Mouse (Mus musculus): Measurements from ENCODE around the gene Svep1.

Gene Svep1

GRCm38 (mm10) chr4:58085340-58085739 is 121.3 kb downstream of the Svep1 start:
- peak; percentile 43 for DNase-seq (ENCODE audit: low read depth, low spot score)

DNA sequence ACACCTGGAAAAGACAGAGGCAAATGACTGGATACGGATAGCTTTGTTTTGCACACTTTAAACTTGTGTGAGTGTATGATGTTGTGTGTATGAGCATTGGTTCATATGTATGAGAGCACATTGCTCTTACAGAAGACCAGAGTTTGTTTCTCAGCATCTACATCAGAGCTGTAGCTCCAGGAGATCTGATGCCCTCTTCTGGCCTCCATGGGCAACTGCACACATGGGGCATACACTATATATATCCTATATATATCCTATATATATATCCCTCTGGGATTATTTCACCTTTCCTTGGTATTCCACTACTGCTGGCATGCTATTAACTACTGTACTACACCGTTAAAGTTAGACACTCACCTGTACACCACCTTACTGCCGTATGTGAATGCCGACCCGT is 122.5 kb downstream of the Svep1 start:
- DNase-seq (ENCODE audit: low read depth, low spot score), result peak; percentile 49

GRCm38 (mm10) chr4:58082588-58082987 is 124.1 kb downstream of the Svep1 start:
- peak; percentile 71 for DNase-seq (ENCODE audit: low read depth, low spot score)

- DNase-seq (ENCODE audit: low read depth, low spot score), result peak; percentile 77
Observed at GRCm38 (mm10) chr4:58079631-58080030, 127.0 kb downstream of the Svep1 start.

DNA sequence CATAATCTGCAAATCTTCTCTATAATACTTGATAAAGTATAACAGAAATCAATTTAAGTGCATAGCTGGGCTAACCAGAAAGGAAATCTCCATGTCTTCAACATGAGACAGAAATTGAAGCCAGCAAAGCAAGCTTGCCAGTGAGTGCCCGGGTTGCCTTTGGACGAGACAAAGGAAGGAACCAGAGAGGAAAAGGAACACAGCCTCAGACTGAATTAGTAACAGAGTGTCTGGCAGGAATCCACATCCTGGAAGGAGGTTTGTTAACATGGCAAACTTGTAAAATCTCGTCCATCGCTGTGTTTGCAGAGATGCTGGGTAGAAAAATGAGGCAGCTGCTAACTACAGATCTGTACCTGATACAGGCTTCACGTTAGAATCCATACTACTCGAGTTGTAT is 128.7 kb downstream of the Svep1 start:
- DNase-seq (ENCODE audit: low read depth, low spot score), result no peak

DNA sequence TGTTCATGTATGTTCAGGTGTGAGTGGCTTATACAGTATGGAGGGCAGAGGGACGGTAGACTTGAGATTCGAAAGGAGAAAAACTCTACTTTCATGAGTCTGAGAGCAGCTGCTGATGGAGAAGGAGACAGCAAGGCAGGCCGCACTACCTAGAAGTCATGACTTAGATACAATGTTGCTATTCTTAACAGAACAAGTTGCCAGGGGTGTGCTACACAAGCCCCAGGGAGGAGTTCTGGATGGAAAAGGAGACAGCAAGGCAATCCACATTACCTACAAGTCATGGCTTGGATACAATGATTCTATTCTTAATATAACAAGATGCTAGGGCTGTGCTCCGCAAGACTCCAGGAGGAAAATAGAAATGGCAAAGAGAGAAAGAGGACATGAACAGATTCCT is 129.1 kb downstream of the Svep1 start:
- no peak for DNase-seq (ENCODE audit: low read depth, low spot score)

- peak; percentile 15 for DNase-seq (ENCODE audit: low read depth, low spot score)
Observed at GRCm38 (mm10) chr4:58072888-58073287, 133.8 kb downstream of the Svep1 start.

- DNase-seq (ENCODE audit: low read depth, low spot score), result no peak
Observed at GRCm38 (mm10) chr4:58068886-58069285, 137.8 kb downstream of the Svep1 start.

DNA sequence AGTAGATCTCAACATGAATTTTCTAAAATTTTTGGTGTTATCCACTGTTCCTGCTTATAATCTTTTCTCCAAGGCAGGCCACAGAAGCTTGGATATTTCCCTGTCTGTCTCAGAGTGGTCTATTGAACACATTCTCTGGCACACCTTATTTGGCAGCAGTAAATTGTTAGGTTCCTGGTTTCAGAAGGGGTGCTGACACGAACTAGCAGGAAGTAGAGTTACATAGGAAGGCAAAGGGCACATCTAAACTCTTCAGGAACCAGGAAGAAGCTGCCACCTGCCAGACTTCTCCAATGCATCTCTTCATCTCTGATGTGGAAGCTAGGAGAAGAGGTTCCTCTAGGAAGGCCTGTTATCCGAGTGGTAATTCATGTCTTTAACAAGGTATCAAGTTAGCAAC is 141.9 kb downstream of the Svep1 start:
- no peak for DNase-seq (ENCODE audit: low read depth, low spot score)

DNA sequence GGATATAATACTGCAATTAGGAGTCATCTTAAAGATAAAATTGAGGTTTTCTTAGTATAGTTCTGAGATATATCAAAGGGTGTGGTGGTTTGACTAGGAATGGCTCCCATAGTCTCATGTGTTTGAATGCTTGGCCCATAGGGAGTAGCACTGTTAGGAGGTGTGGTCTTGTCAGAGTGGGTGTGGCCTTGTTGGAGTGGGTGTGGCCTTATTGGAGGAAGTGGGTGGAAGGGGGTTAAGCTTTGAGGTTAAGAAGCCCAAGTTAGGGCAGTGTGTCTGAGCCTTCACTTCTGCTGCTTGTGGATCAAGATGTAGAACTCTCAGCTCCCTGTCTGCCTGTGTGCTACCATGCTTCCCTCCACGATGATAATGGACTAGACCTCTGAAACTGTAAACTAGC is 143.7 kb downstream of the Svep1 start:
- peak; percentile 33 for DNase-seq (ENCODE audit: low read depth, low spot score)

DNA sequence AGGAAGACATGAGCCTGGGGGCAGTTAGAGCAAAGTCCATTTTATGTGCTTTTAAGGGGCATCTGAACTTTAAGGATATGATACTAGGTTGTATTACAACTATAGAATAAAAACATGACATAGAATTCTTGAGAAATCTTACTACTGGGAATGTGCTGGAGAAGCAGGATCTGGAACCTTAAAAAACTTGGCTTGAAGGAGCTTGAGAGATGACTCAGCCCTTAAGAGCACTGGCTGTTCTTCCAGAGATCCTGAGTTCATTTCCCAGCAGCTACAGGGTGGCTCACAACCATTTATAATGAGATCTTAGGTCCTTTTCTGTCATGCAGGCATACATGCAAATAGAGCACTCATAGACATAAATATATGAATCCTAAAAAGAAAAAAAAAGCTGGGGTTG is 151.0 kb downstream of the Svep1 start:
- no peak for DNase-seq (ENCODE audit: low read depth, low spot score)

GRCm38 (mm10) chr4:58054441-58054840 is 152.2 kb downstream of the Svep1 start:
- no peak for DNase-seq (ENCODE audit: low read depth, low spot score)

DNA sequence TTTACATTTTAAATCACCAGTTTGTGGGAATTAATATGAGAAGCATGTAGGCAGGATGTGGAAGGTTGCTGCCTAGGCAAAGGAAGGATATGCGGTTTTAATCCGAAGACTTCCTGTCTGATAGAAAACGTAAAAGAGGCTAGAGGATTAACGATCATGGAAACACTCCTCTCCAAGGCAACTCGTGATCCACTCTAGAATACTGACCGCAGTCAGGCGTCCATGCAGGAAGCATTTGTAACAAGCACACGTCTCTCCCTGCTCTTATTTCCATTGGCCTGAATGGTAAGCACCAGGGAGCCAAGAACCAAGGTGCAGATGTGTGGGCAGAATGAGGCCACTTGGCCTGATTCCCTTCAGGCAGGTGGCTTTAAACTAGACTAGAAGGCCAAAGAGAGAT is 155.9 kb downstream of the Svep1 start:
- no peak for DNase-seq (ENCODE audit: low read depth, low spot score)

DNA sequence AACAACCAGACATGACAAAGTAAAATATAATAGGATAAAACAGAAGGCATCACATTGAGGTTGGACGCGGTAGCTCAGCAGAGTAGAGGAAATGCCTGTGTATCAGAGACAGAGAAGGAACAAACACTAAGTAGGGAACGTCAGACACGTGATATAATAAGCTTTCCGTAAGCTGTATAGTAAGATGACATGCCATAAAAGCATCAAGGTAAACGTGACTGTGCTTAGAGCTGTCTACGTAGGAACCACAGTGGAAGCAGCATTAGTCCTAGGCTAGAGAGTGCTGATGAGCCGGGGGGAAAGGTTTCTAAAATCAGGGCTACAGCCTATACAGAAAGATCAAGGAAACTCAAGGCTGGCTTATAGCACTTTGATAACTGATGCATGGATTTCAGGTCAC is 156.4 kb downstream of the Svep1 start:
- DNase-seq (ENCODE audit: low read depth, low spot score), result no peak

DNA sequence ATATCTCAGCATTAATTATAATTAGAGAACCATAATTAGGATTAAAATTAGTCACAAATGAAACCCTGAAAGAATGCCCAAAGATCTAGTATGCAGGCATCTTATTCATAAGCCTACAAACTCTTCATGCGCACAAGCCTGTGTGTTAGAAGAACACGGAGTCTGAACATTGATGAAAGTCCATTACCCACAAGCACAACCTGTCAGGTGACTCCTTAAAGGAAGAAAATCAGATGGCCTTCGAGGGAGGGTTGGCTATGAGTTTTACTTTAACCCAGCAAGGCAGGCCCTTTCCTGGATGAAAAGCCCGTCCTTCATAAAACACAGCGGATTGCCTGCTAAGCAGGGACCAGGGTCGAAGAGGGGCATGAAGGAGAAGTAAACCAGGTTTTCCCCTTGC is 161.8 kb downstream of the Svep1 start:
- DNase-seq (ENCODE audit: low read depth, low spot score), result no peak

GRCm38 (mm10) chr4:58044356-58044755 is 162.3 kb downstream of the Svep1 start:
- no peak for DNase-seq (ENCODE audit: low read depth, low spot score)

DNA sequence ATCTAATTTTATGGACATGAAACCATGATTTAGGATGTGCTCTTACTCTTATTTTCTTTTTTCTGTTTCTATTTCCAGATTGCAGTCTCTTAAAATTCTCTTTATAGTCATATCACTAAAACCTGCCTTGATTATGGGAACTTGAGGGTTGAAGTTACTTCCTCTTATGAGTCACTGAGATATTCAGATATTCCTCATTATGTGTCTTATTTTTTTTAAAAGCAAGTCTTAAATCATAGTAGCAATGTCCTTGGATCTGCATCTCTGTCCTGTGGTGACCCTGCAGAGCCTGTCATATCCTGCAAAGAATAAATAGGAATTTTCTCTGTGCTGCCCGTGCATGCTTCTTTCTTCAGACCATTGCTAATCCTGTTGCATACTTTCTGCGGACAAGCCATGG is 166.6 kb downstream of the Svep1 start:
- DNase-seq (ENCODE audit: low read depth, low spot score), result no peak

DNA sequence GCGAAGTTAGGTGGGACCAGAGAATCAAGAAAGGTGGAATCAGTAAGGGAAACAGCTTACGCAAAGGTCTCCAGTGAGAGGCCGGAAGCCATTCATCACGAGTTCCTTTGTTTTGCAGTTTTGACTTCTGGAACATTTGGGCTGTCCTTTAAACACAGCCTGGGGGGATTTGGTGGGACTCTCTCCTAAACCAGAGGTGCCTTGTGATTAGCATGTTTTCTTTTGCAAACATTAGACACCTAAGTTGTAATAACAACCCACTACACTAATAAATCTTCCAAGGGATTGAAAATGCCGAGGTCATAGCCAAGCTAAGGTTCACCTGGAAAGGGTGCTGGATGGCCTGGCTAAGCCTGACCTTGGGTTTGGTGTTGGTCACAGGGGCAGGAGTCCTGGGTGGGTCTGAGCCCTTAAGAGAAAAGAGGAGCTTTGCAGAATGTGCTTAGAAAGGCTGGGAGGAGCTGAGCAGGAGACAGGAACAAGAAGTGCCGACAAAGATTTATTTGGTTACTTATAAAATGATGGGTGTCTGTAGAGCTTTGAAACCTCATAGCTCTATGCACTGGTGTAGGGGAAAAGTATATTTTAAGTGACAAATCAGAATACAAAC is 169.5 kb downstream of the Svep1 start:
- DNase-seq (ENCODE audit: low read depth, low spot score), result peak; percentile 81

DNA sequence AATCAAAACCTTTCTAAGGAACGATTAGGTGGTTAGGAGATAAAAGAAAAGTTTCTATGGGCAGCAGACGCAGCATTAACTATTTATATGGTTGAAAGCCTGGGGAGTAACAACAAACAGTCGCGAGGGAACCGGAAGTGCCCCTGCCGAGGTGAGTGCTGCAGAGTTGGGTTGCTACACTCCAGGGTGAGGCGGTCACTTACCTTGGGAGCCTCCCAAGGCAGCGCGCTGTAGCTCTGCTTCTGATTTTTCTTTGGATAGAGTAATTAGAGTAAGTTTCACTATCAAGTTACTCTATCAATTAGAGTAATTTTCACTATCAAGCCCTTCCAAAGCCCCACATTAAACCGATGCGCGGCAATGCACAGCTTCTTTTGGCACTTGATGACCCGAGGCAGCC is 172.0 kb downstream of the Svep1 start:
- DNase-seq (ENCODE audit: low read depth, low spot score), result peak; percentile 25

DNA sequence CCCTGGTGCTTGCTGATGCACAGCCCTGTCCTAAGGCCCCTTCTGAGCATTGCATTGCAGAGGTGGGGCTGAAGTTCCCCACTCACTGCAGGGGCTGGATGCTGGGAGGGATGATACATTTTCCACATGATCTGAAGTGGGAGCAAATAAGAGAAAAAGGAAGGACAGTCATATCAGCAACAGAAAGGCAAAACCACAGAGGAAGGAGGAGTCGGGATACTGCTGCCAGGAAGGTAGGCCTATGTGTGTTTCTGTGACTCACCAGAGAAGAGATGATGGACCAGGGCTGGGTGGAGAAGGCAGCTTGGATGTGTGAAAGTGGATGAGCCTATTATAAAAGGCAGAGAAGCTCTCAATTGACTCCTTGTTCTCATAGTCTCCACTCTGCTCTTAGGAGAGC is 173.9 kb downstream of the Svep1 start:
- no peak for DNase-seq (ENCODE audit: low read depth, low spot score)

DNA sequence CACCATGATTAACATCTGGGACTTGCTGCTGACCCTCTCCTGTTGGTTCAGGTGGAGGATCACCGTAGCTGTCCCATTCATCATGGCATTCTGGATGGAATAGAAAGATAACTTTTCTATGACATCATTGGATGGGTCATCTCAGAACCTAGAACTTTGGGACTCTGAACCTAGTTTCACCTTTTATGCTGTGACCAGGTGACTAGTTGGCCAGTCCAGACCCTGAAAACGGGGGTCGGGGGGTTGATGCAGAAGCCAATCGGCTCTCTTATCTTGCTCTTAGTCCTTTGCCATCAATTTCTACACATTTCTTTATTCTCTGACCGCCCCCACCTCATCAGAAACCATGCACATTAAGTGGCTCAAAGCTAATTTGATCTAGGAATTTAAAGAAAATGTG is 197.6 kb downstream of the Svep1 start, which contains the start of gene Txndc8:
Txndc8 (minus strand) TSS at position 101 of the 400 bp plus-strand sequence.
- DNase-seq (ENCODE audit: low read depth, low spot score), result no peak

GRCm38 (mm10) chr4:58003501-58003900 is 203.2 kb downstream of the Svep1 start:
- DNase-seq (ENCODE audit: low read depth, low spot score), result no peak

Data from R1 (cell line).